Mouse (Mus musculus) skeletal muscle tissue, postnatal 0 days (tissue): Measurements from ENCODE around the gene H2al1h. TPM values are rescaled to one million over a fixed set of nuclear protein-coding genes. Genes with fewer than 3 reads are reported as not detected.

Source experiments
- polyA plus RNA-seq: library from polyadenylated mRNA; unstranded; fragments of >200 nt; fragmentation: Nextera tagmentation; extraction: Ambion mirVana; gene quantifications from 2 replicates; pipeline ENCODE4 v1.2.1, GENCODE M21; 2015

The H2al1h gene
- polyA plus RNA-seq = not detected in 2 replicates

DNA sequence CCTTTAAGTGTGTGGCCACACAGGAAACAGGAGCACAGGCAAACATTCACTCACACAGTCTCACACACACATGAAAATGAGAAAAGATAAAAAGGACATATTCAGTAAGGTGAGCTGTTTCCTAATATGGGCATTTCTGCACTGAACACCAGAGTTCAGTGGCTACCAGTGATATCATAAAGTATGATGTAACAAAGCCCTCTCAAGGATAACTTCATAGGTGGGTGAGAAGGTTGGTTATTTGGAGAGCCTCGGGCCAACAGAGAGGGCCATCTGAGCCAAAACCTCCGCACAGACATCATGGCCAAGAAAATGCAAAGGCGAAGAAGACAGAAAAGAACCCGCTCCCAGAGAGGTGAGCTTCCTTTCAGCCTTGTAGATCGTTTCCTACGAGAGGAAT, at the start of gene H2al1h:
H2al1h (plus strand) TSS at position 301 of the 400 bp plus-strand sequence.

DNA sequence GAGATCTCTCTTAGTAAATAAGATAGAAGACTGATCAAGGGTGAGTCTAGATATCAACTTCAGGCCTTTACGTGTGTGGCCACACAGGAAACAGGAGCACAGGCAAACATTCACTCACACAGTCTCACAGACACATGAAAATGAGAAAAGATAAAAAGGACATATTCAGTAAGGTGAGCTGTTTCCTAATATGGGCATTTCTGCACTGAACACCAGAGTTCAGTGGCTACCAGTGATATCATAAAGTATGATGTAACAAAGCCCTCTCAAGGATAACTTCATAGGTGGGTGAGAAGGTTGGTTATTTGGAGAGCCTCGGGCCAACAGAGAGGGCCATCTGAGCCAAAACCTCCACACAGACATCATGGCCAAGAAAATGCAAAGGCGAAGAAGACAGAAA, 22.3 kb upstream of the H2al1h start, which contains the start of gene H2al1a:
H2al1a (plus strand) TSS at position 301 of the 400 bp plus-strand sequence.

DNA sequence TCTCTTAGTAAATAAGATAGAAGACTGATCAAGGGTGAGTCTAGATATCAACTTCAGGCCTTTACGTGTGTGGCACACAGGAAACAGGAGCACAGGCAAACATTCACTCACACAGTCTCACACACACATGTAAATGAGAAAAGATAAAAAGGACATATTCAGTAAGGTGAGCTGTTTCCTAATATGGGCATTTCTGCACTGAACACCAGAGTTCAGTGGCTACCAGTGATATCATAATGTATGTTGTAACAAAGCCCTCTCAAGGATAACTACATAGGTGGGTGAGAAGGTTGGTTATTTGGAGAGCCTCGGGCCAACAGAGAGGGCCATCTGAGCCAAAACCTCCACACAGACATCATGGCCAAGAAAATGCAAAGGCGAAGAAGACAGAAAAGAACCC, 19.2 kb upstream of the H2al1h start, which contains the start of gene H2al1b:
H2al1b (plus strand) TSS at position 301 of the 400 bp plus-strand sequence.

DNA sequence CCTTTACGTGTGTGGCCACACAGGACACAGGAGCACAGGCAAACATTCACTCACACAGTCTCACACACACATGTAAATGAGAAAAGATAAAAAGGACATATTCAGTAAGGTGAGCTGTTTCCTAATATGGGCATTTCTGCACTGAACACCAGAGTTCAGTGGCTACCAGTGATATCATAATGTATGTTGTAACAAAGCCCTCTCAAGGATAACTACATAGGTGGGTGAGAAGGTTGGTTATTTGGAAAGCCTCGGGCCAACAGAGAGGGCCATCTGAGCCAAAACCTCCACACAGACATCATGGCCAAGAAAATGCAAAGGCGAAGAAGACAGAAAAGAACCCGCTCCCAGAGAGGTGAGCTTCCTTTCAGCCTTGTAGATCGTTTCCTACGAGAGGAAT, 15.9 kb upstream of the H2al1h start, which contains the start of gene H2al1c:
H2al1c (plus strand) TSS at position 301 of the 400 bp plus-strand sequence.

DNA sequence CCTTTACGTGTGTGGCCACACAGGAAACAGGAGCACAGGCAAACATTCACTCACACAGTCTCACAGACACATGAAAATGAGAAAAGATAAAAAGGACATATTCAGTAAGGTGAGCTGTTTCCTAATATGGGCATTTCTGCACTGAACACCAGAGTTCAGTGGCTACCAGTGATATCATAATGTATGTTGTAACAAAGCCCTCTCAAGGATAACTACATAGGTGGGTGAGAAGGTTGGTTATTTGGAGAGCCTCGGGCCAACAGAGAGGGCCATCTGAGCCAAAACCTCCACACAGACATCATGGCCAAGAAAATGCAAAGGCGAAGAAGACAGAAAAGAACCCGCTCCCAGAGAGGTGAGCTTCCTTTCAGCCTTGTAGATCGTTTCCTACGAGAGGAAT, 12.8 kb upstream of the H2al1h start, which contains the start of gene H2al1d:
H2al1d (plus strand) TSS at position 301 of the 400 bp plus-strand sequence.

DNA sequence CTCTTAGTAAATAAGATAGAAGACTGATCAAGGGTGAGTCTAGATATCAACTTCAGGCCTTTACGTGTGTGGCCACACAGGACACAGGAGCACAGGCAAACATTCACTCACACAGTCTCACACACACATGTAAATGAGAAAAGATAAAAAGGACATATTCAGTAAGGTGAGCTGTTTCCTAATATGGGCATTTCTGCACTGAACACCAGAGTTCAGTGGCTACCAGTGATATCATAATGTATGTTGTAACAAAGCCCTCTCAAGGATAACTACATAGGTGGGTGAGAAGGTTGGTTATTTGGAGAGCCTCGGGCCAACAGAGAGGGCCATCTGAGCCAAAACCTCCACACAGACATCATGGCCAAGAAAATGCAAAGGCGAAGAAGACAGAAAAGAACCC, 9.7 kb upstream of the H2al1h start, which contains the start of gene H2al1e:
H2al1e (plus strand) TSS at position 301 of the 400 bp plus-strand sequence.

DNA sequence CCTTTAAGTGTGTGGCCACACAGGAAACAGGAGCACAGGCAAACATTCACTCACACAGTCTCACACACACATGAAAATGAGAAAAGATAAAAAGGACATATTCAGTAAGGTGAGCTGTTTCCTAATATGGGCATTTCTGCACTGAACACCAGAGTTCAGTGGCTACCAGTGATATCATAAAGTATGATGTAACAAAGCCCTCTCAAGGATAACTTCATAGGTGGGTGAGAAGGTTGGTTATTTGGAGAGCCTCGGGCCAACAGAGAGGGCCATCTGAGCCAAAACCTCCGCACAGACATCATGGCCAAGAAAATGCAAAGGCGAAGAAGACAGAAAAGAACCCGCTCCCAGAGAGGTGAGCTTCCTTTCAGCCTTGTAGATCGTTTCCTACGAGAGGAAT, 6.4 kb upstream of the H2al1h start, which contains the start of gene H2al1f:
H2al1f (plus strand) TSS at position 301 of the 400 bp plus-strand sequence.

DNA sequence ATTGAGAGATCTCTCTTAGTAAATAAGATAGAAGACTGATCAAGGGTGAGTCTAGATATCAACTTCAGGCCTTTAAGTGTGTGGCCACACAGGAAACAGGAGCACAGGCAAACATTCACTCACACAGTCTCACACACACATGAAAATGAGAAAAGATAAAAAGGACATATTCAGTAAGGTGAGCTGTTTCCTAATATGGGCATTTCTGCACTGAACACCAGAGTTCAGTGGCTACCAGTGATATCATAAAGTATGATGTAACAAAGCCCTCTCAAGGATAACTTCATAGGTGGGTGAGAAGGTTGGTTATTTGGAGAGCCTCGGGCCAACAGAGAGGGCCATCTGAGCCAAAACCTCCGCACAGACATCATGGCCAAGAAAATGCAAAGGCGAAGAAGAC, 3.3 kb upstream of the H2al1h start, which contains the start of gene H2al1g:
H2al1g (plus strand) TSS at position 301 of the 400 bp plus-strand sequence.

DNA sequence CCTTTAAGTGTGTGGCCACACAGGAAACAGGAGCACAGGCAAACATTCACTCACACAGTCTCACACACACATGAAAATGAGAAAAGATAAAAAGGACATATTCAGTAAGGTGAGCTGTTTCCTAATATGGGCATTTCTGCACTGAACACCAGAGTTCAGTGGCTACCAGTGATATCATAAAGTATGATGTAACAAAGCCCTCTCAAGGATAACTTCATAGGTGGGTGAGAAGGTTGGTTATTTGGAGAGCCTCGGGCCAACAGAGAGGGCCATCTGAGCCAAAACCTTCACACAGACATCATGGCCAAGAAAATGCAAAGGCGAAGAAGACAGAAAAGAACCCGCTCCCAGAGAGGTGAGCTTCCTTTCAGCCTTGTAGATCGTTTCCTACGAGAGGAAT, 3.1 kb downstream of the H2al1h start, which contains the start of gene H2al1i:
H2al1i (plus strand) TSS at position 301 of the 400 bp plus-strand sequence.

DNA sequence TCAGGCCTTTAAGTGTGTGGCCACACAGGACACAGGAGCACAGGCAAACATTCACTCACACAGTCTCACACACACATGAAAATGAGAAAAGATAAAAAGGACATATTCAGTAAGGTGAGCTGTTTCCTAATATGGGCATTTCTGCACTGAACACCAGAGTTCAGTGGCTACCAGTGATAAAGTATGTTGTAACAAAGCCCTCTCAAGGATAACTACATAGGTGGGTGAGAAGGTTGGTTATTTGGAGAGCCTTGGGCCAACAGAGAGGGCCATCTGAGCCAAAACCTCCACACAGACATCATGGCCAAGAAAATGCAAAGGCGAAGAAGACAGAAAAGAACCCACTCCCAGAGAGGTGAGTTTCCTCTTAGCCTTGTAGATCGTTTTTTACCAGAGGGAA, 6.2 kb downstream of the H2al1h start, which contains the start of gene H2al1j:
H2al1j (plus strand) TSS at position 301 of the 400 bp plus-strand sequence.

Other genes with a start within 250 kb of the H2al1h start
- gene H2al1a, start 22.2 kb upstream of the H2al1h start, polyA plus RNA-seq = not detected in 2 replicates
- not detected in 2 replicates for gene H2al1b, start 19.1 kb upstream of the H2al1h start, polyA plus RNA-seq
- gene H2al1c, start 15.8 kb upstream of the H2al1h start, polyA plus RNA-seq = not detected in 2 replicates
- gene H2al1d, start 12.7 kb upstream of the H2al1h start, polyA plus RNA-seq = not detected in 2 replicates
- gene H2al1e, start 9.6 kb upstream of the H2al1h start, polyA plus RNA-seq = not detected in 2 replicates
- gene H2al1f, start 6.3 kb upstream of the H2al1h start, polyA plus RNA-seq = not detected in 2 replicates
- not detected in 2 replicates for gene H2al1g, start 3.2 kb upstream of the H2al1h start, polyA plus RNA-seq
- not detected in 2 replicates for gene H2al1i, start 3.2 kb downstream of the H2al1h start, polyA plus RNA-seq
- not detected in 2 replicates for gene H2al1j, start 6.3 kb downstream of the H2al1h start, polyA plus RNA-seq